Mouse (Mus musculus) lung, postnatal 25 days (tissue): ENCODE data around the gene Serpind1.

Experiments
- DNase-seq: peaks from one replicate; pipeline ENCODE4 v3.0.0; 2022; ENCODE audit warnings: low spot score

Serpind1 gene

DNA sequence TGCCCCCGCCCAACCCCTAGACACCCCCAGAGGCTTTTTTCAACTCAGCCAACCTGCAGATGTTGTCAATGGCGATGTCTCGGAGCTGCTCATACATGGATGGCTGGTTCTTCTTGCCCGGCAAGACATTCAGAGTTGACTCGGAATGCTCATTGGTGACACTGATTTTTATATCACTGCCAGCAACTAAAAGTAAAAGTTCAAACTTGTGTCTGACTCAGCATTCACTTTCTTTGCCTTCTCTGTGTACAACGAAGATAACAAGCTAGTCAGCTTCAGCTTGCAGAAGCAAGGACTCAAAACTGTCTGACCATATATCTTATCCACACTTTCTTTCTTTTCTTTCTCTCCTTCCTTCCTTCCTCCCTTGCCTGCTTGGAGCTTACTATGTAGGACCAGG, 24.9 kb downstream of the Serpind1 start:
- DNase-seq, result no peak

DNA sequence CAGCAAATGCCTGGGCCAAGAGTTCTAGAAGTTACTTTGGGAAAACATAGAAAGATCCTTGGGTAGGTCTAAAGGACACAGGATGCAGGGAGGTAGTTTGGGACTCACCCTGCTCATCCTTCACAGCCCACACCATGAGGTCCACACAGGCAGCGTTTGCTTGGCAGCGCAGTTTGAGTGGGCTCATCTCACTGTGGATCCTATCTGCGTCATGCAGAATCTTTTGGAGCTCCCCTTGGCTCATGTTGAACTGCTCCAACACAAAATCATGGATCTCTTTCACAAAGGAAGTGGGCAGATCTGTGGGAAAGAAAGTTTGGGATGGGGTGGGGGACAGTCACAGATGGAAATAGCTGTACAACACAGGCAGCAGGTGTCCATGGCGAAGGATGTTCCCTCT, 27.6 kb downstream of the Serpind1 start:
- DNase-seq, result no peak

DNA sequence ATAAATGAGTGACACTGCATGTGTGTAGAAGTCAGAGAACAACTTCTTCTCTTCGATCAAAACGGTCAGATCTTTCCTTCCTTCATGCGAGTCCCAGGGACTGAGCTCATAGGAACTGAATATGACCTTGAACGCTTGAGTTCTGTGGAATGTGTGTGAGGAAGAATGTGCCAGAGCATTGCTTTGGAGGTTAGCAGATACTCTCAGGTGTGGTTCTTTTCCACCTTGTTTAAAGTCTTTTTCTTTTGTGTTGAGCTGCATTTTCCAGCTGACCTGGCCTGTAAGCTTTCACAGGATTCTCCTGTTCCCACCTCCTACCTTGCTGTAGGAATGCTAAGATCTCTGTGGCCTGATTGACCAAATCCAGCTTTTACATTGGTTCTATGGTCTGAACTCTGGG, 51.1 kb downstream of the Serpind1 start:
- DNase-seq, result no peak

DNA sequence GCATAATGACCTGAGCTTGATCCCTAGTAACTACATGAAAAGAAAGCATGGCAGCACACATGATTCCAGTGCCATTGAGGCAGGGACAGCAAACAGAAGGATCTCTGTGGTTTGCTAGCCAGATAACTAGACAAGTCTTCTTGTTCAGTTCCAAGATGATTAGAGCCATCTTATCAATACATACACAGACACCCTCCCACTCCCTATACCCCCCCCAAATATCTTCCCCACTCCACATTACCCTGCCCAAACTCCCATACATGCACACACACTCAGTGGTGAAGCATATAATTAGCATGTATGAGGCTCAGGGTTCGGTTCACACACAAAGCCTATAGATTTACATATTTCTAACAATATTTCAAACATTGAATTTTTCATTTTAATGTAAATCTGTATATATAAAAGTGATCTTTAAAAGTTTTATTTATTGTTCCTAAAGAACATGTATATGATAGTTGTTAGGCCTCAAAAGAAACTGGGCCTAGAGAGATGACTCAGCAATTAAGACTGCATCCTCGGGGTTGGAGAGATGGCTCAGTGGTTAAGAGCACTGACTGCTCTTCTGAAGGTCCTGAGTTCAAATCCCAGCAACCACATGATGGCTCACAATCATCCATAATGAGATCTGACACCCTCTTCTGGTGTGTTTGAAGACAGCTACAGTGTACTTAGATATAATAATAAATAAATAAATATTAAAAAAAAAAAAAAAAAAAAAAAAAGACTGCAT, 52.6 kb downstream of the Serpind1 start:
- no peak for DNase-seq

DNA sequence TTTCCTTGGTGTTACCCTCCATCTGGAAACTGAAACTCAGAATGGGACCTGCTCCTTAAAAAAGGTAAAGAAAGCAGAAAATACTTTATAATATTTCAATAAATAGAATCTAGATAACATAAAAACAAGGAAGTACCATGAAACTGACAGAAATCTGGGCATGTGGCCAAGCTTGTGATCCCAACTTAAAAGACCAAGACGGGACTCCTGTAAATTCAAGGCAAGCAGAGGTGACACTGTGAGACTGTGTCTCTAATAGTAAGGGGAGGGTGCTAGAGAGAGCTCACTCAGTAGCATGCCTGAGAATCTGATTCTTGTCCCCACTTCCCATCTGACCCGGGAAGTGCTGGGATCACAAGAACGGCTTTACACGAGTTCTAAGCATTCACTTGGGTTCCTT, 61.6 kb downstream of the Serpind1 start:
- no peak for DNase-seq
